Mouse (Mus musculus) splenic B cell, adult 2 months (primary cell): ENCODE results near the gene Tspan32.

Experiments used
- DNase-seq: peaks from one replicate; pipeline ENCODE4 v3.0.0-alpha.2; 2011; ENCODE audit warnings: low read depth, low spot score
- H3K27me3 ChIP-seq: 2 replicates; pipeline ENCODE4 v1.6.1; 2012; ENCODE audit warnings: mild to moderate bottlenecking, low read length, moderate library complexity, mixed read lengths; ENCODE audit not compliant: control insufficient read depth, poor library complexity, insufficient read depth, severe bottlenecking
- H3K36me3 ChIP-seq: 2 replicates; pipeline ENCODE4 v1.6.1; 2012; ENCODE audit warnings: mild to moderate bottlenecking, low read length, moderate library complexity, mixed read lengths; ENCODE audit not compliant: control insufficient read depth, poor library complexity, insufficient read depth, severe bottlenecking

The Tspan32 gene

DNA sequence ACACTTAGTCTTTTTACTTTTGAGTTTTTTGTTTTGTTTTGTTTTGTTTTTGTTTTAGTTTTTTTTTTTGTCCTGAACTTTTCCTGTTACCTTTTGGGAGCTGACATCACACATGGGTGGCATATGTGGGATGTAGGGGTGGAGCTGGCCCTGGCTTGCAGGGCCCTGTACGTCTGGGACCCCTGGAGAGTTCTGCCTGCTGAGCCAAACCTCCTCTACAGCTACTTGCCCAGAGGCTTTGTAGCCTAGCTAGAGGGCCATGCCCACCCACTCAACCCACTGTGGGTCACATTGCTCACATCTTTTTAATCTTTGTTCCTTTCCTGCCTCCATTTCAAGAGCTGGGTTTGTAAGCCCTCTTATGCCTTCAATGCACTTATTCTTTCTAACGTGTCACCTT lies 62.6 kb downstream of the Tspan32 start:
- Histone ChIP-seq H3K36me3 (peaks cover 7% of the 10 kb centered on the region), H3K27me3 (no peaks in the 10 kb centered on the region)
- DNase-seq: no peak

DNA sequence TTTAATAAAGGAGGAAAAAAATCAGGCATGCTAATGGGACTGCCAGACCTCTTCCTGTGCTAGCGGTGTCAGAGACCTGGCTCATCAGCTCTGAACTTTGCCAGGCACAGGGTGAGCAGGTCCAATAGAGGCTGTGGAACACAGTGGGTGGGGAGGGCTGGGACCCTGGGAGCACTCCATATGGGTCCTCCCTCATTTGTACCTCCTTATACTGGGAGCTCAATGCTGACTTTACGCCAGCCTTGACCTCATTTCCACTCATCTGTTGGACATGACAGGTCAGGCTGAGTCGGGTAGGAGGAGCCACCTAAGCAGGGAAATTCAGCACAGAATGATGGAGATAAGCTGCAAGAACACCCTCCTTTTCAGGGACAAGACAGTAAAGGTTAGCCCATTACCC lies 63.1 kb downstream of the Tspan32 start:
- H3K36me3 ChIP-seq: peaks cover 6% of the 10 kb centered on the region
- DNase-seq: no peak

DNA sequence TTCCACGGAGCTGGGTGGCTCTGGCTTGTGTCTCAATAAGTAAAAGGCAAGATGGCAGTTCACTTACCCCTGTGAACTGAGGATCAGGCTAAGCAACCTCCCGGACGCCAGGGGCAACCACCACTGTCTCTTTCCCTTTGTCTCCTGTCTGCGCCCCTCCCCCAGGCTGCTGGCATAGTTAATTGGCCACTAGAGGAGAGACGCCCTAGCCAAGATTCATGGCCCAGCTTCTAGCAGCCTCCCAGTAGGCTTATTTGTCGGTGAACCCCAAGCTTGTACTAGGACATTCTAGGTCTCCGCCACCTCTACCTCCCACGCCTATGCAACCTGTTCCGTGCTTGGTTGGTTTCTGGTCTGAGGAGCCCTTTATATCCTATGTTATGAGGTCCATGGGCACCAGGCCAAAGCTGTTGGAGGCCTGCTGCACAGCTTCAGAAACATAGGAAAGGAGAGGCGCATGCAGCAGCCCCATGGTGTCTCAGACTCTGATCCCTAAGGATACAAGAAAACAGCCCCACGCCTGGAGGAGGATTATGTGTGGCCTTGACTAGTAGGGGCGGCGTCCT lies 63.6 kb downstream of the Tspan32 start:
- Histone ChIP-seq H3K36me3 (peaks cover 3% of the 10 kb centered on the region), H3K27me3 (no peaks in the 10 kb centered on the region)
- DNase-seq: no peak

More for the DNA sequence above, 63.1 kb downstream of the Tspan32 start:
- no peaks in the 10 kb centered on the region for H3K27me3 ChIP-seq

DNA sequence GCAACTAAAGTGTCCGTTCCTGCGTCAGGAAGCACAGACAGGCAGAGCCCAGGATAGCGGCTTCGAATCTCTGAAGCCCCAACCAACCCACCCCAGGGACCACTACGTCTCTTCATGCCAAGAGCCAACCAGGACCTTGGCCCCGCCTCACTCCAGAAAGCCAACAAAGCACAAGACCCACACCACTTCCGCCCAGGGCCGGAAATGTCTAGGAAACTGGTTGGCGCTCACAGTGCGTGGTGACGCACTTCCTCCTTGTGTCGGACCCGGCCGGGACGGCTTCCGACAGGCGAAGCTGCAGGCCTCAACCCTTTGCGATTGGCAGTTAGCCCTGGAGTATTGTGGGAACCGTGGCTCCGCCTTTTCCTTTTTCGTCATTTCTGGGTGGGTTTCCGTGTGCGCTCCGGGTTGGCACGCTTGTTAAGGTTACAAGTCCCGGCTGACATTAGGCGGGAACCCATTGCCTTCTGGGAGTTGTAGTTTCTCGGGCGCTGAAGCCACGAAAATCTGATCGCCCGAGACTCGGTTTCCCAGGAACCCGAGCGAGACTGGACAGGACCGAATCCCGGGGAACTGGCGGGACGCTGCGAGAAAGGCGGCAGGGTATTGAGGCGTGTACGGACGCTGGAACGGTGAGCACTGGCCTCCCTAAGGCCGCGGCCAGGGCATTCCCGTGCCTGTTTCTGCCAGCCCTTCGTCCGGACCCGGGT lies 64.2 kb downstream of the Tspan32 start, which contains the start of gene Tssc4:
TSS of gene Tssc4 (plus strand) at position 368 of the 710 bp plus-strand sequence.
- peak; percentile 99 for DNase-seq
- H3K36me3 ChIP-seq: peaks cover 3% of the 10 kb centered on the region
- no peaks in the 10 kb centered on the region for H3K27me3 ChIP-seq
